Mouse (Mus musculus): ENCODE measurements around the gene Mroh2a. TPM values are rescaled to one million over a fixed set of nuclear protein-coding genes. Genes with fewer than 3 reads are reported as not detected.
A peak's percentile ranks its signal among the peaks of the same experiment; 100 is the strongest.

Gene Mroh2a
- polyA plus RNA-seq, 1 experiment from 2014 or later: 2.8 TPM

DNA sequence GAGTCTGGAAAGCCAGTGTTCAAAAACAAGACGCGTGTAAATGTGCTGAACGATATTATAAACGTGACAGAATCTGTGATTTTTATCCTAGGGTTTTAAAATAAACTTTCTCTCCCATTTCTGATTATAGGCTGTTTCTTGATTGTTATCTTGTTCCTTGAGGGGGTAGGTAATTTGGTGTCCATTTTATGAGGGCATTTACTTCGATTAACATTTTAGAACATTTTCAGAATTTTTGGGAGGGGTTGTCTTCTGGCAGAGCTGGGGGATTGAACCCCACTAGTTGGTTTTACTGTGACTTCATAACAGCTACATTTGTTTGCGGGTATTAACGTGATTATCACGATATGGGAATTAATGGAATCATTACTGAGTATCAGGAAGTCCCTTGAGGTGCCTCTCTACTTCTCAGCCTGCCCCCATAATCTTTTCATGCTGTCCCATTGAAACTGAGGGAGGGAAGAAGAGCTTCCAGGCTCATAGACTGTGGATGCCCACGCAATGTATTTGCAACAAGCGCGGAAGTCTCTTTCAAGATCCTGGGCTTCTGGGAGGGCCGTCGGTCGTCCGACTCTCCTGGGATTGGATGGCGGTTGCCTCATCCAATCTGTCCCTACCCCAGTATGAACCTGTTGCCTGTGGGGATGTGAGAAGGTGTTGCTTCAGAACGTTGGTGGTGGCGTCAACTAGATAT is 51.2 kb downstream of the Mroh2a start:
- H3K27me3 ChIP-seq (ENCODE audit: insufficient read depth, low read length): no peaks in the 10 kb centered on the region
- peaks cover 25% of the 10 kb centered on the region for H3K36me3 ChIP-seq (ENCODE audit: insufficient read depth, low read length)
- 67% methylated on average over 18 of the region's 18 CpGs for WGBS
- H3K4me3 ChIP-seq (ENCODE audit: low read length): peak overlapping the region; percentile 52
- ATAC-seq (ENCODE audit: low FRiP score, low TSS enrichment): peak; percentile 1; the same call in 1 of the 2 replicates
- H3K9ac ChIP-seq (replicated peaks; ENCODE audit: low read length): peak overlapping the region; percentile 70
- H3K4me1 ChIP-seq (ENCODE audit: insufficient read depth, low read length): peaks cover 13% of the 10 kb centered on the region
- H3K27ac ChIP-seq (ENCODE audit: low read length): 0 out of 2 replicates have a peak overlapping the region, but pooled peaks have one; percentile 74
- H3K4me2 ChIP-seq (replicated peaks; ENCODE audit: low read depth, low read length): peak overlapping the region; percentile 53
- H3K9me3 ChIP-seq (ENCODE audit: low read length): peaks cover 3% of the 10 kb centered on the region; the same call in 1 of the 2 replicates

DNA sequence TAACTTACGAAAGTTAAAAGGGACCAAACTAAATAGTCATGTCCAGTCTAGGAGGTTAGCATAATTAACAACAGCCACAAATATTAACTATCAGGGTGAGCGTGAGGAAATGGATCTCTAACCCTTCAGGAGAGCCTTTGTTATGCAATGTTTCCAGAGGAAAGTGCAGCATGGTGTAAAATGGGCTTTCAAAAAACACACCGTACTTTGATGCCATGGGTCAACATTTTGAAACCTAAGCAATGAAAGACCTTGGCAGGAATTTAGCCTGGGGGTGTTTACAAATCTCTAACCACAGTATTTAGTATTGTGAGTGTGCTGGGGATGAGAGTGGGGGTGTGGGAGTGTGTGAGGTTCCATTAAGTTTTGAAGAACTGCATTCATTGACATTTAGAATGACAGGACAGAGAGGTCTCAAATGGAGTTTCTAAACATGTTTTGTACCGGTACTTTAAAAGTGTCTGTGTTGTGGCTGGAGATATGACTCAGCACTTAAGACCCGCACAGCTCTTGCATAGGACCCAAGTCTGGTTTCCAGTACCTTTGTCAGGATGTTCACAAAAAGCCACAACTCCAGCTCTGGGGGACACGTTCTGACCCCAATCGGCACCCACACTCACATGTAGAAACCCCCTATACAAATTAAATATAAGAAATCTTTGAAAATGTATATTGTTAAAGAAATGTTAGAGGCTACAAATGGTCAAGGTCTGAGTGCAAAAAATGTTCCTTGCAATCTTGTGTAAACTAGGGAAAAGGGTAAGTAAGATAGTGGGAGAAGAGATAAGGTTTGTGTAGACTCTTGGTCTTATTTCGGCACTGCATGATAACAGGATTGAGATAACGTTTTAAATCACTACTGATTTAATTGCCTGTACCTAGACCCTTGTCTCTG is 52.6 kb downstream of the Mroh2a start:
- Histone ChIP-seq H3K27ac (ENCODE audit: low read length) (no peak overlapping the region), H3K27me3 (ENCODE audit: insufficient read depth, low read length) (no peaks in the 10 kb centered on the region), H3K4me1 (ENCODE audit: insufficient read depth, low read length) (peaks cover 13% of the 10 kb centered on the region), H3K4me3 (ENCODE audit: low read length) (no peak overlapping the region), H3K36me3 (ENCODE audit: insufficient read depth, low read length) (peaks cover 13% of the 10 kb centered on the region), H3K4me2 (replicated peaks; ENCODE audit: low read depth, low read length) (no peak overlapping the region), H3K9me3 (ENCODE audit: low read length) (peaks cover 15% of the 10 kb centered on the region; the same call in 1 of the 2 replicates), H3K9ac (replicated peaks; ENCODE audit: low read length) (no peak overlapping the region)
- no peak for ATAC-seq (ENCODE audit: low FRiP score, low TSS enrichment)
- WGBS: 65% methylated on average over 9 of the region's 9 CpGs

GRCm38 (mm10) chr1:88280006-88280690 is 53.4 kb downstream of the Mroh2a start:
- H3K27me3 ChIP-seq (ENCODE audit: insufficient read depth, low read length): no peaks in the 10 kb centered on the region
- H3K9ac ChIP-seq (replicated peaks; ENCODE audit: low read length): no peak overlapping the region
- no peak overlapping the region for H3K4me3 ChIP-seq (ENCODE audit: low read length)
- no peak overlapping the region for H3K4me2 ChIP-seq (replicated peaks; ENCODE audit: low read depth, low read length)
- H3K4me1 ChIP-seq (ENCODE audit: insufficient read depth, low read length): peaks cover 13% of the 10 kb centered on the region
- H3K27ac ChIP-seq (ENCODE audit: low read length): no peak overlapping the region
- WGBS: 71% methylated on average over 15 of the region's 15 CpGs
- H3K36me3 ChIP-seq (ENCODE audit: insufficient read depth, low read length): peaks cover 5% of the 10 kb centered on the region; the same call in 1 of the 2 replicates
- no peak for ATAC-seq (ENCODE audit: low FRiP score, low TSS enrichment)
- H3K9me3 ChIP-seq (ENCODE audit: low read length): peaks cover 23% of the 10 kb centered on the region

DNA sequence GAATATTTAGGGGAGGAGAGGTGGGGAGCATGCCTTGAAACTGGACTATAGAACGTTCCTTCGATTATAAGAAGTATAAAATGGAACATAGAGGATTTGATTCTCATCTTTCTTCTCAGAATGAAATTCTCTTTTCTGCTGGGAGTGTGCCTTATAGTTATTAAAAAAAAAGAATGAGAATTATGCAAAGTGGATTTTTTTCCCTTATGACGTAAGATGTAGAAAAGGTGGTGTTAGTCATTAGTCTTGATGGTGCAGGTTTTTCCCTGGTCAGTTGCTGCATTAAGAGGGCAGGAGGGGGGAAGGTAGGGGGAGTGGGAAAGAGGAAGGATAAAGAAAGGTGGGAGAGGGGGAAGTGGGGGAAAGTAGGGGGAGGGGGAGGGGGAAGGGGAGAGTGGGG is 55.5 kb downstream of the Mroh2a start:
- Histone ChIP-seq H3K4me1 (ENCODE audit: insufficient read depth, low read length) (no peaks in the 10 kb centered on the region), H3K27ac (ENCODE audit: low read length) (no peak overlapping the region), H3K4me2 (replicated peaks; ENCODE audit: low read depth, low read length) (no peak overlapping the region), H3K4me3 (ENCODE audit: low read length) (no peak overlapping the region), H3K36me3 (ENCODE audit: insufficient read depth, low read length) (no peaks in the 10 kb centered on the region), H3K27me3 (ENCODE audit: insufficient read depth, low read length) (no peaks in the 10 kb centered on the region), H3K9ac (replicated peaks; ENCODE audit: low read length) (no peak overlapping the region), H3K9me3 (ENCODE audit: low read length) (peaks cover 38% of the 10 kb centered on the region)
- ATAC-seq (ENCODE audit: low FRiP score, low TSS enrichment): no peak
- 62% methylated on average over 3 of the region's 3 CpGs for WGBS

GRCm38 (mm10) chr1:88283376-88284227 is 56.8 kb downstream of the Mroh2a start:
- no peak overlapping the region for H3K4me2 ChIP-seq (replicated peaks; ENCODE audit: low read depth, low read length)
- H3K27ac ChIP-seq (ENCODE audit: low read length): no peak overlapping the region
- no peak for ATAC-seq (ENCODE audit: low FRiP score, low TSS enrichment)
- no peaks in the 10 kb centered on the region for H3K4me1 ChIP-seq (ENCODE audit: insufficient read depth, low read length)
- no peak overlapping the region for H3K9ac ChIP-seq (replicated peaks; ENCODE audit: low read length)
- H3K27me3 ChIP-seq (ENCODE audit: insufficient read depth, low read length): no peaks in the 10 kb centered on the region
- H3K9me3 ChIP-seq (ENCODE audit: low read length): peaks cover 47% of the 10 kb centered on the region
- WGBS: 79% methylated on average over 15 of the region's 15 CpGs
- no peaks in the 10 kb centered on the region for H3K36me3 ChIP-seq (ENCODE audit: insufficient read depth, low read length)
- H3K4me3 ChIP-seq (ENCODE audit: low read length): no peak overlapping the region

- no peaks in the 10 kb centered on the region for H3K27me3 ChIP-seq (ENCODE audit: insufficient read depth, low read length)
- H3K9ac ChIP-seq (replicated peaks; ENCODE audit: low read length): no peak overlapping the region
- no peaks in the 10 kb centered on the region for H3K4me1 ChIP-seq (ENCODE audit: insufficient read depth, low read length)
- peaks cover 47% of the 10 kb centered on the region for H3K9me3 ChIP-seq (ENCODE audit: low read length)
- no peak overlapping the region for H3K4me3 ChIP-seq (ENCODE audit: low read length)
- no peak overlapping the region for H3K27ac ChIP-seq (ENCODE audit: low read length)
- no peak overlapping the region for H3K4me2 ChIP-seq (replicated peaks; ENCODE audit: low read depth, low read length)
- ATAC-seq (ENCODE audit: low FRiP score, low TSS enrichment): peak; percentile 33; the same call in 1 of the 2 replicates
- 61% methylated on average over 10 of the region's 10 CpGs for WGBS
- no peaks in the 10 kb centered on the region for H3K36me3 ChIP-seq (ENCODE audit: insufficient read depth, low read length)
These were observed 57.6 kb downstream of the Mroh2a start for GRCm38 (mm10) chr1:88284228-88284945.

GRCm38 (mm10) chr1:88284946-88285320 is 58.1 kb downstream of the Mroh2a start:
- Histone ChIP-seq H3K4me3 (ENCODE audit: low read length) (no peak overlapping the region), H3K36me3 (ENCODE audit: insufficient read depth, low read length) (no peaks in the 10 kb centered on the region), H3K9ac (replicated peaks; ENCODE audit: low read length) (no peak overlapping the region), H3K4me1 (ENCODE audit: insufficient read depth, low read length) (no peaks in the 10 kb centered on the region), H3K27ac (ENCODE audit: low read length) (no peak overlapping the region), H3K4me2 (replicated peaks; ENCODE audit: low read depth, low read length) (no peak overlapping the region), H3K9me3 (ENCODE audit: low read length) (peaks cover 52% of the 10 kb centered on the region), H3K27me3 (ENCODE audit: insufficient read depth, low read length) (no peaks in the 10 kb centered on the region)
- 64% methylated on average over 7 of the region's 7 CpGs for WGBS
- ATAC-seq (ENCODE audit: low FRiP score, low TSS enrichment): no peak

GRCm38 (mm10) chr1:88285652-88286051 is 58.9 kb downstream of the Mroh2a start:
- no peak overlapping the region for H3K9ac ChIP-seq (replicated peaks; ENCODE audit: low read length)
- no peak for ATAC-seq (ENCODE audit: low FRiP score, low TSS enrichment)
- H3K9me3 ChIP-seq (ENCODE audit: low read length): peaks cover 59% of the 10 kb centered on the region
- WGBS: 70% methylated on average over 5 of the region's 5 CpGs
- no peak overlapping the region for H3K27ac ChIP-seq (ENCODE audit: low read length)
- H3K36me3 ChIP-seq (ENCODE audit: insufficient read depth, low read length): no peaks in the 10 kb centered on the region
- H3K27me3 ChIP-seq (ENCODE audit: insufficient read depth, low read length): no peaks in the 10 kb centered on the region
- H3K4me3 ChIP-seq (ENCODE audit: low read length): no peak overlapping the region
- H3K4me2 ChIP-seq (replicated peaks; ENCODE audit: low read depth, low read length): no peak overlapping the region
- no peaks in the 10 kb centered on the region for H3K4me1 ChIP-seq (ENCODE audit: insufficient read depth, low read length)

Data from kidney, embryonic 16.5 days (tissue).